Mouse (Mus musculus) ES-CJ7 (cell line): Measurements from ENCODE around the gene Ttc41.
A peak's percentile ranks its signal among the peaks of the same experiment; 100 is the strongest.

Experiments
- DNase-seq: peaks from one replicate; pipeline ENCODE4 v3.0.0; 2011; ENCODE audit warnings: low read depth, low spot score

Ttc41 gene

GRCm38 (mm10) chr10:86784126-86784675 lies 78.6 kb downstream of the Ttc41 start:
- peak; percentile 48 for DNase-seq

- DNase-seq, result no peak
Measured at GRCm38 (mm10) chr10:86785396-86785795, 79.8 kb downstream of the Ttc41 start.

DNA sequence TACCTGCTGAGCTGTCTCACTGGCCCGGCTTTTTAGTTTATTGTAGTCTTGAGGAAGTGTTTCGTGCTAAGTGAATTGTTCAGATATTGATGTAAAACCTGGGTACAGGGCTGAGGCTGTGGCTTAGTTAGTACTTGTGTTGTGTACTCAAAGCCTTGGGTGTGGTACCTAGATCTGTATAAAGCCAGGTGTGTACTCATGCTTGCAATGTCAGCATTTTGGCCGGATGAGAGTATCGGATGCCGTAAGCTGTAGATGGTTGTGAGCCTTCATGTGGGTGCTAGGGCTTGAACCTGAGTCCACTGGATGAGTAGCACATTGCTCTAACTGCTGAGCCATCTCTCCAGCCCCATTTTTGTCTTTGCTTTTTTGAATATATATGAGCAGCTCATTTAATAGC lies 80.5 kb downstream of the Ttc41 start:
- DNase-seq, result no peak

- DNase-seq, result no peak
Measured at GRCm38 (mm10) chr10:86788193-86788592, 82.6 kb downstream of the Ttc41 start.

DNA sequence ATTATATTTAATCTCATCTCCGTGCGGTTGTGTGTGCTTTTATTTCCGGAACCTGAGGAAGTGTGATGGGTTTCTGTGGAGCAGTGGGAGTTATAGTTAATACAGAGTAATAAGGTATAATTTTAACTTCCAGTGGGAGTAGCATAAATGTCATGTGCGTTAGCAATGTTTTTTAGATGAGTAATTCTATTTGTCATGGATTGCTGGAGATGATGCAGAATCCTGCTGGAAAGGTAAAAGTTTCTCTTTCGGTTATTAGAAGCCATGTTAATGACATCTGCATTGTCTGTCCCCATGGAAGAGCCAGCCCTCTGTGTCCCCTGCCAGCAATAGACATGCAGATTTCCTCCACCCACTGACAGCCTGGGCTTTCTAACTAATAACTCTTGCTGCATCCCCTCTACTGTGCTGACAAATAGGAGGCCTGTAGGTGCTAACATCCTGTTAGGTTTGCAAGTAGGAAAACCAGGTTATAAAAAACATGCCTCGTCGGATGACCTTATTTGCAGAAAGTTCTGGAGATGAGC lies 83.6 kb downstream of the Ttc41 start:
- DNase-seq, result no peak

- DNase-seq, result no peak
Measured at GRCm38 (mm10) chr10:86791507-86792184, 86.0 kb downstream of the Ttc41 start.

DNA sequence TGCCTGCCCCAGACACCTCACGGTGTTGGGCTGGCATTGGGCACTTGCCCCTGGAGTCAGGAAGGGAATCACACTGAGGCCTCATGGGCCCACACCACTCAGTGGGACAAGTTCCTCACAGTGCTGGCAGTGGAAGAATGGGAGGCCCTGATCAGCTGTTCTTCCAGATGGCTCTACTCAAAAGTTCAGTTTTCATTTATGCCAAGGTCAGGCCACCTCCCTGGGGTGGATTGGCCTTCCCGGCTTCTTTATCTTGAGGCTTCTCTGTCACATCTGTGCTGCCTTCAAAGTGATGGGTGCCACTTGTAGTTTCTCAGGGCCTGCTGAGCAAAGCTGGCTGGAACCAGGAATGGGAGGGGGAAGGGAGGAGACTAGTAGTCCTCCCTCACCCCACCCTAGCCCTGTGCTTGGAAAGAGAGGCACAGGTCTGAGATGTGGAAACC lies 87.9 kb downstream of the Ttc41 start:
- DNase-seq, result no peak

GRCm38 (mm10) chr10:86794196-86794595 lies 88.6 kb downstream of the Ttc41 start:
- DNase-seq, result no peak

DNA sequence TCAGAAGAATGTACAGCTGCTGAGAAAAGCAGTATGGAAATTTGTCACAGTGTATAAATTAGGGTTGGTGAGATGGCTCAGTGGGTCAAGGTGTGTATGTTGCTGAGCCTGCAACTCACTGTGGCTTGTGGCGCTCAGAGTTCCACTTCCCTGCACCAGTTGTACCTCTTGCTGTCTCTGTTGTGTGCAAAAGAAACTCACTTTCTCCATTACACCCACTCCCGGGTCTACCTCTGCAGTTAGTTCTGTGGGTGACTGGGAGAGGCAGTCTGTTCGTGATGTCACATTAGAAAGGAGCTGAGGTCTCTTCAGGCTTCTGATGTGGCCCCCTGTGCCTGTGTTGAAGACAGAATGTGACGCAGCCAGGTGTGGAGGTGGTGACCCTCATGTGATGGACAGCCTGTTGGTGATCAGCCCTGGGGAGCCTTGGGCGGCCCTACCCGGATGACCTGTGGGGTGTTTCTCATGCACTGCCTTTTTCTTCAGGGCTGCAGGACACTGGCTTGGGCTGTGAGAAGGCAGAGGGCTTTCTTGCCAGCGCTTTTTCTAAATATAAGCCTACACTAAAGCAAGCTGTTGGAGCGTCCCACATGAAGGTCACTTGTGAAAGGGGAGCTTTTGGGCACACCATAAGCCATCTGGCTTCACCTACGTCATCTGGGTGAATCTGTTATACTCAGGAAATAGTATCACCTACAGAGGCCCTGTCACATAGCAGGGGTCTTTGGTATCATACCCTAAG lies 89.4 kb downstream of the Ttc41 start:
- no peak for DNase-seq

- DNase-seq, result no peak
Measured at GRCm38 (mm10) chr10:86796073-86796741, 90.6 kb downstream of the Ttc41 start.

- DNase-seq, result no peak
Measured at GRCm38 (mm10) chr10:86807362-86807761, 101.8 kb downstream of the Ttc41 start.

DNA sequence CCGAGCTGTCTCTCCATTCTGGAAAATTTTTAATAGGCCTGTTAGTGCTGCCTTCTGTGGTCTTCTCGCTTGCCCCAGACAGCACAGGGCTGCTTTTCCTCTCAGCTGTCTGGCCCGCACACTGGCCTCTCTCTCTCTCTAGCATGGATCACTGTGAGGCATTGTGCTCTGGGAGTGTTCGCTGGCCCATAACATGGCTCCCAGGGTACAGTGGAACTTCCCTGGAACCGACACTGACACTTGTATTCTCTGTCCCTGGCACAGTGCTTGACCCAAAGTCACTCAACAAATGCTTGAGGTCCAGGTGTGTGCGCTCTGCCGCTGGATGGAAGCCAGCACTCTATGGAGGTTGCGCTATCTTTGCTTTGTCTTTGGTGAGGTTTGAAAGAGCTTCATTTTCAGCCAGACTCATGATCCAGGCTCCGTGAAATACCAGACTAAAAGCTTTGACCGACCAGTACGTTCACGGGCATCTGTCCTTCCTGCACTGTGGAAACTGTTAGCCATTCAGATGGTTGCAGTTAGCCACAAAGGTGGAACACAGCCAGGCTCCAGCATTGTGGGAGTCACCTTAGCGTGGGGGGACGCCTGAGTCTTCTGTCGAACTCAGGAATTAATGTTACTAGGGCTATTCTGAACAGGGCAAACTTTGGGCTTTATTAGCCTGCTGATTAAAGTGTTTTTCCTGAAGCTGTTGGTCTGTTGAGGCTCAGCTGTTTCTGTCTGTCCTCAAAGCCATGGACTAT lies 102.6 kb downstream of the Ttc41 start:
- DNase-seq, result no peak

DNA sequence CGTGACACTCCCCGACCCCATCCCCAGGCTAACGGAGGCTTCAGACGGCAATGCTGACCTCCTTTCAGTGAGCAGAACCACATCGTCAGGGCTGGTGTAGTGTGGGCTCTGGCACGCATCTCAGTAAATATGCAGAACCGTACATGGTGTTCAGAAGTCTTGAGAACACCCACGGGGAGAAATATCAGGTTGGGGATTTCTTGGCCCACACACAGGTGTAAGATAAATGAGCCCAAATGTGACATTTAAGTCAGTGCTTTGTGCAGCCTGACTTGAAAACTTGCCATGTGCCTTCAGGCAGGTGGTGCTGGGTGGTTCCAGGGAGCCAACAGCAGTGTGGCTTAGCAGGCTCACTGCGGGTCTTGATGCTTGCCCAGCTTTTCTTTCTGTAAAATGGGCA lies 104.4 kb downstream of the Ttc41 start:
- no peak for DNase-seq

- DNase-seq, result no peak
Measured at GRCm38 (mm10) chr10:86810612-86811011, 105.0 kb downstream of the Ttc41 start.

DNA sequence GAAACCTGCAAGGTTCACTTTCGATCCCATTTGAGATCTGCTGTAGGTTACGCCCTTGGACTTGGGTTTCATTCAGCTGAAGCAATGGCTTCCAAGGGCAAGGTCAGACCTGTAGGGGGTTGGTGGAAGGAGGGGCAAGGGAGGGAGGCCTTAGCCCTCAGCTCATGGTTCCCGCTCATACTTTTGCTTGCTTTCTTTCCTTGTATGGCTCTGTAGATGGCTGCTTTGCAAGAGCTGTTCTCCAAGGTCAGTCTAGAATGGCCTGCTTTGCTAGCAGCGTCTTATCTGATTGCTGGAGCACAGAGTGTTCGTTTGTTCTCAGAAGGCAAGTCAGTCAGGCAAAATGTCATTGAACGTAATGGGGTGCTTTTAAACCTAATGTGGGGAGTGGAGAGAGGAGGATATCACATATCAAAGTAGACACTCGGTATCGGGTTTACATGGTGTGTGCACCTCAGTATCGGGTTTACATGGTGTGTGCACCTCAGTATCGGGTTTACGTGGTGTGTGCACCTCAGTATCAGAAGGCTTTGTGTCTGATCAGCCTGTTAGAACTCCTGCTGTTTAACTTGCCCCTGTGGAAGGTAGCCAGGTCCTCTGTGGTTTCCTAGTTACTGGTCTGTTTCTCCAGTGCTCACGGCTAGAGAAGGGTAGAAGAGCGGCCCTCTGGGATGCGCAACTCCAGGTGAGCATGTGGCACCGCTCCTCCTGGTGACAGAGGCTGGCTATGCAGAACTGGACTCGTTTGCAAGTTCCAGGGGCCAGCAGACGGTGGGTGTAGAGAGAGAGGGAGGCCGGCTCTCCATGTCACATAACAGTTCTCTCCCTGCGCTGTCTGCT lies 108.9 kb downstream of the Ttc41 start:
- DNase-seq, result peak; percentile 65

- DNase-seq, result no peak
Measured at GRCm38 (mm10) chr10:86815133-86815532, 109.5 kb downstream of the Ttc41 start.

GRCm38 (mm10) chr10:86819649-86820165 lies 114.1 kb downstream of the Ttc41 start:
- peak; percentile 19 for DNase-seq

DNA sequence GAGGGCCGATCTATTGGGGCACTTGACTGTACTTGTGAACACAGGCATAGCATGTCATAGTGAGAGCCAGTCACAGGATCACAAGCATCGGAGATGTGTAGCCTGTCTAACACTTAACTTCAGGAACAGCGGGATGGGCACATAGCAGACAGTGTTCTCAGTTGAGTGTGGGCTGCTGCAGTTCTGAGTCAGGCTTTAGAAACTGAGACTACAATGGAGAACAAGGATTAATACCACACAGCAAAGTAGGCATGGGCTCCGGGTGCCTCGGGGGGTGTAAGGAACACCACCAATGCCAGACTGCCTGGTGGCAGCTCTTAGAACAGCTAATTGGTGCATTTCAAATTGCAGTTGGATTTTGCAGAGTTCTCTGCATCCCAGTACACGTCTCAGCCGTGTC lies 115.4 kb downstream of the Ttc41 start:
- DNase-seq, result no peak

DNA sequence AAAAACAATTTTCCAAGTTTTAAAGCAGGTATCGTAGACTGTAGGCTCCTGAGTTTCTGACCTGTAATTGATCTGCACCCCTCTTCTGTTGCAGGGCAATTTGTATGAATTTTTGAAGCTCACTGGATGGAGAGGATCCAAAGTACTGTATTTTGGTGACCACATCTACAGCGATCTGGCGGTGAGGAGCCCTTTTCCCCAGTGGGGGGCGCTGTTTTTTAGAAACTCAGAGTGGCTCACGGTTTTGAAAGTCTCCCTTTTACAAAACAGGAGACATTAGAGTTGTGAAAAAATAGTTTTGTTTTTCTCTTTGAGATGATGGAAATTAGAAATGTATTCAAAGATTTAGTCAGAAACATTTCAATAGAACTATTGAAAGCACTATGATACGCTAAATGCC lies 118.5 kb downstream of the Ttc41 start:
- DNase-seq, result no peak

DNA sequence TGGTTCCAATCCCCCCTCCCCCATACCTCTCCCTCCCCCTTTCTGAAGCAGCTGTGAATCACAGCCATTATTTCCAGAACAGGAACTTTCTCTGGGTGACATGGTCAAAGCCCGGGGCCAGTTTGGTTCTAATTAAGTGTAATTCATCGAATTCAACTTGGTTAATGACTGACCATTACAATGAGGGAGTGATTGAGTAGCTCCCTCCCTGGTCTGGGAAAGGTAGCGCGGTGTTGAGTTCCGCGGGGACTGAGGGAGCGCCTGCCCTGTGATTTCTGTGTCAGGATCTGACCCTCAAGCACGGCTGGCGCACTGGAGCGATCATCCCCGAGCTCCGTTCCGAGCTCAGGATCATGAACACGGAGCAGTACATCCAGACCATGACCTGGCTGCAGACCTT lies 119.3 kb downstream of the Ttc41 start:
- no peak for DNase-seq
